Mouse (Mus musculus) midbrain, embryonic 16.5 days (tissue): ENCODE measurements around the gene Lrba. TPM values are rescaled to one million over a fixed set of nuclear protein-coding genes. Genes with fewer than 3 reads are reported as not detected.

Experiments
- ATAC-seq: fragments of 200-750 bp; cut with Nextera tagmentation; 2 replicates; pipeline ENCODE4 v1.8.0; 2017; ENCODE audit warnings: moderate TSS enrichment
- H3K27ac ChIP-seq: fragments of 300-500 bp; sonication (generic); 2 replicates; pipeline ENCODE4 v1.5.1; 2014; ENCODE audit warnings: mild to moderate bottlenecking, low read length, mixed read lengths
- H3K27me3 ChIP-seq: fragments of 300-500 bp; sonication (generic); 2 replicates; pipeline ENCODE4 v1.6.1; 2014; ENCODE audit warnings: low read depth, low read length, mixed read lengths; ENCODE audit not compliant: control insufficient read depth, insufficient read depth
- H3K36me3 ChIP-seq: fragments of 300-500 bp; sonication (generic); 2 replicates; pipeline ENCODE4 v1.6.1; 2014; ENCODE audit warnings: mild to moderate bottlenecking, low read length, moderate library complexity, mixed read lengths; ENCODE audit not compliant: control insufficient read depth, insufficient read depth
- H3K4me1 ChIP-seq: fragments of 300-500 bp; sonication (generic); 2 replicates; pipeline ENCODE4 v1.6.1; 2014; ENCODE audit warnings: mild to moderate bottlenecking, low read length, mixed read lengths; ENCODE audit not compliant: control insufficient read depth, insufficient read depth
- H3K4me2 ChIP-seq: fragments of 300-500 bp; sonication (generic); 2 replicates; pipeline ENCODE4 v1.6.1; 2014; ENCODE audit warnings: mild to moderate bottlenecking, low read length, mixed read lengths
- H3K4me3 ChIP-seq: fragments of 300-500 bp; sonication (generic); 2 replicates; pipeline ENCODE4 v1.5.1; 2014; ENCODE audit warnings: low read depth, mild to moderate bottlenecking, low read length, moderate library complexity, mixed read lengths
- H3K9ac ChIP-seq: fragments of 300-500 bp; sonication (generic); 2 replicates; pipeline ENCODE4 v1.6.1; 2014; ENCODE audit warnings: low read depth, low read length, mixed read lengths
- H3K9me3 ChIP-seq: fragments of 300-500 bp; sonication (generic); replicated peaks from 2 replicates; pipeline ENCODE4 v1.6.1; 2014; ENCODE audit warnings: mild to moderate bottlenecking, low read length, mixed read lengths; ENCODE audit not compliant: control insufficient read depth, poor library complexity, severe bottlenecking
- WGBS: fragments of 180-500 bp; shearing (Covaris S2); extraction: QIAGEN DNeasy Blood & Tissue Kit; methylation state at CpG from one replicate; pipeline ENCODE4 v1.1.7; 2014; 5-methylcytosine and 5-hydroxymethylcytosine counted together
- polyA plus RNA-seq: library from polyadenylated mRNA; unstranded; fragments of >200 nt; fragmentation: Nextera tagmentation; extraction: Ambion mirVana; gene quantifications from 2 replicates; pipeline ENCODE4 v1.2.1, GENCODE M21; 2015

The Lrba gene
- polyA plus RNA-seq, 1 experiment from 2014 or later: 4.5 TPM

DNA sequence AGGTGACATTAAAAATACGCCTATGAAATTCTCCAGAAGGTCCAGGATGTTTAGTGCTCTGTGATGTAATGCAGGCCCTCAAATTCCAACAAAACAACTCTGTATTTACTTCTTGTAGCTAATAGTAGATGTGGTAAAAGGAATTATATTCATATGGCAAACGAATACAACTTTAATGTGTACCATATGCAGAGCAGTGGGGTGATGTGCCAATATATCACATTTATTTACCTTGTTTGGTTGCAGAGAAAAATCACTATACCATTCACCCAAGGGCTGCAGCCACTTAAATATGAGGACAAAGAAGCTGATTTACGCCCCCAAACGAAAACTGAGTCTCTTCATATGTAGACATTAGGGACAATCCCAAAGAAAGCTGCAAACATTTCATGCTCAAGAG is 538.0 kb downstream of the Lrba start:
- H3K4me1 ChIP-seq: no peaks in the 10 kb centered on the region
- WGBS: 92% methylated on average over 4 of the region's 4 CpGs
- H3K27me3 ChIP-seq: no peaks in the 10 kb centered on the region
- H3K36me3 ChIP-seq: no peaks in the 10 kb centered on the region
- no peaks in the 10 kb centered on the region for H3K9me3 ChIP-seq
- no peak overlapping the region for H3K4me2 ChIP-seq
- H3K4me3 ChIP-seq: no peak overlapping the region
- no peak overlapping the region for H3K9ac ChIP-seq
- H3K27ac ChIP-seq: no peak overlapping the region
- no peak for ATAC-seq

DNA sequence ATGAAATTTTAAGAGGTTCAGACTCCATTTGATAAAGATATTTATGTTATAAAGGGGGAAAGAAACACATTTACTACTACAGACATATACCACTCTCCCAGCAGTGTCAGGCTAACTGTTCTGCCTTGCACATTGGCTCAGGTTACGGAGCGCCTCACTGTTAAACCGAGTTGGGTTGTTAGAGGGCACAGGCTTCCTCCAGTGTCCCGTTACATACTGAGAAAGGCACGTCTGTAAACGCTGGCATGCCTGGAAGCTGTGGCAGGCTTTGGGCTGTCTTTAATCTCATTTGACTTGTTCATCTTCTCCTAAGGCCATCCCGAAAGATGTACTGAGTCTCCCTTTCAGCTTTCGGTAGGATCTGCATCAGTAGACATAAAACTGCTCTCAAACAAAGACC is 544.1 kb downstream of the Lrba start:
- H3K4me2 ChIP-seq: peak overlapping the region; percentile 36
- 9% methylated on average over 8 of the region's 8 CpGs for WGBS
- no peaks in the 10 kb centered on the region for H3K9me3 ChIP-seq
- H3K4me3 ChIP-seq: no peak overlapping the region
- no peak overlapping the region for H3K27ac ChIP-seq
- peaks cover 8% of the 10 kb centered on the region for H3K4me1 ChIP-seq
- no peaks in the 10 kb centered on the region for H3K27me3 ChIP-seq
- ATAC-seq: peak; percentile 47; the same call in 1 of the 2 replicates
- H3K9ac ChIP-seq: no peak overlapping the region
- H3K36me3 ChIP-seq: no peaks in the 10 kb centered on the region

DNA sequence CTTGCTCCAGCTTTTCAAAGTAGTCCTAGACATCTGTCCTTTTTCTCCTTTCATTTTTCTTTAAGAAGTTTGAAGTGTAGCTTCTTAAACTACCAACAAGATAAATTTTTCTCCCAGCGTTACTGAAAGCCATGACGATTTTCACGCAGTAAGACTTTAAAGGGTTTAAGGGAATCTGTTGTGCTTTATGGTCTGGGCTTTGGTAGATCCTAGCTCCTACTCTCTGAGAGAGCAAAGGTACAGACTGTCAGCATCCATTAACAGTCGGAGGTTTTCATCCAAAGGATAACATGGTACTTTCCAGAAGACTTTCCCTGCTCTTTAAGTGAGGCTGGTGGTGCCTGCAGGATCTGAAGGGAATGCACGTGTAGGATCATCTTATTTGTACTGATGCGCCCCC is 544.5 kb downstream of the Lrba start:
- no peaks in the 10 kb centered on the region for H3K9me3 ChIP-seq
- peak; percentile 68; the same call in 1 of the 2 replicates for ATAC-seq
- H3K4me3 ChIP-seq: no peak overlapping the region
- 27% methylated on average over 6 of the region's 6 CpGs for WGBS
- H3K4me2 ChIP-seq: peak overlapping the region; percentile 36
- no peaks in the 10 kb centered on the region for H3K36me3 ChIP-seq
- H3K4me1 ChIP-seq: peaks cover 8% of the 10 kb centered on the region
- H3K9ac ChIP-seq: no peak overlapping the region
- no peaks in the 10 kb centered on the region for H3K27me3 ChIP-seq
- no peak overlapping the region for H3K27ac ChIP-seq

DNA sequence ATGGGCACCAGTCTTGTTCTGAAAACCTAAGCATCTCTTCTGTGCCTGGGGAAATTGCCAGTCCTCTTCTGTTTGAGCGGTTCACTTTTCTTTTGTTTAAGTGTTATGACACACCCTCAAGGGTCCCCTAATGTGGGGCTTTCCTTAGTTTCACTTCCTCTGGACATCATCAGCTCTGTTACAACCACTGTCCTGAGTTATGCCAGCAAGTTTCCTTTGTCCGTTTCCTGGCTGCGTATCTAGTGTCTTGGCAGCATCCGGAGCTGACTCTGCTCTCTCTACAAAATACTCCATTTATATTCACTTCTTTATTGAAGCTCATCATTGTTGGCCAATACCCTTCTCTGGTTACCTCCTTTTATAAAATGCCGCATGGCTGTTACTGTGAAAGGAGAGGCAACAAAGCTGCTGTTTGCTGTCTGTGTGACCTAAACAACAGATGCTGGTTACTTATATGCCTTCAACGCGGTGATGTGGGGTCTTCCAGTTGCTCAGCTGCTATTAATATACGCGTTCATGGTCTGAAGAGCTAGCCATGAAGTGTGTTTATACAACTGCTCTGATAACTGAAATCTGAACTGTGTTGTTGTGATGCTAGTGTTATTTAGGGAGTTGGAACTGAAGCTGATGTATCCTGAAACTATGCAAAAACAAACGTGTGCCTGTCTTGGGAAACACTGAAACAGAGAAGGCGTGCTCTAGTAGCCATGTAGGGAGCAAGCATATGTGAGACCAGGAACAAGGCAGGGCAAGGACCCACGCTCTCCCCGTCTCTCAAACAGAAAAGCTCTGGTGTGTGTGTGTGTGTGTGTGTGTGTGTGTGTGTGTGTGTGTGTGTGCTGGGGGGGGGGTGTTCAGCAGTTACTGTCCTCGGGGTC is 550.3 kb downstream of the Lrba start:
- Histone ChIP-seq H3K27ac (peak overlapping the region; percentile 52), H3K36me3 (0 out of 2 replicates have a peak, but pooled peaks cover 2% of the 10 kb centered on the region), H3K9ac (no peak overlapping the region), H3K4me1 (peaks cover 3% of the 10 kb centered on the region), H3K4me2 (no peak overlapping the region), H3K4me3 (no peak overlapping the region), H3K27me3 (no peaks in the 10 kb centered on the region), H3K9me3 (no peaks in the 10 kb centered on the region)
- 42% methylated on average over 14 of the region's 14 CpGs for WGBS
- ATAC-seq: peak; percentile 25; the same call in 1 of the 2 replicates

DNA sequence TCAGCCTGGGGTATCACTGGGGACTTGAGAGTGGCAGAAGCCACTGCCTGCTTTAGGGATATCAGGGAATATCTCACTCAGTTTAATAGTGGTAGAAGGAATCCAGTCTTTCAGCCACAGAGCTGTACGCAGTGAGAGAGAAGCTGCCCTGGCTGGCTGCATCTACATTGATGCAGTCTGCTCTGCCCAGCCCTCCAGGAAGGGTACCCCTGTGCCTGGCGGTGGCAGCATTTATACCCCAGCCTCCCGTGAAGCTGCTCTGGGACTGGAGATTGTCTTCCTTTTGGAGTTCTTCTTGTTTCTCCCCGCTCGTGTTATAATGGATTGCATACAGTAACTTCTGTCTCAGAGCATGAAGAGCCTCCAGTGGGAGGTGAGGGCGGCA is 551.0 kb downstream of the Lrba start:
- peak; percentile 18; the same call in 1 of the 2 replicates for ATAC-seq
- WGBS: 68% methylated on average over 6 of the region's 6 CpGs
- H3K4me1 ChIP-seq: peaks cover 3% of the 10 kb centered on the region
- no peaks in the 10 kb centered on the region for H3K9me3 ChIP-seq
- peak overlapping the region; percentile 11; the same call in 1 of the 2 replicates for H3K27ac ChIP-seq
- no peak overlapping the region for H3K4me3 ChIP-seq
- H3K9ac ChIP-seq: 0 out of 2 replicates have a peak overlapping the region, but pooled peaks have one; percentile 10
- no peak overlapping the region for H3K4me2 ChIP-seq
- H3K27me3 ChIP-seq: no peaks in the 10 kb centered on the region
- 0 out of 2 replicates have a peak, but pooled peaks cover 2% of the 10 kb centered on the region for H3K36me3 ChIP-seq

DNA sequence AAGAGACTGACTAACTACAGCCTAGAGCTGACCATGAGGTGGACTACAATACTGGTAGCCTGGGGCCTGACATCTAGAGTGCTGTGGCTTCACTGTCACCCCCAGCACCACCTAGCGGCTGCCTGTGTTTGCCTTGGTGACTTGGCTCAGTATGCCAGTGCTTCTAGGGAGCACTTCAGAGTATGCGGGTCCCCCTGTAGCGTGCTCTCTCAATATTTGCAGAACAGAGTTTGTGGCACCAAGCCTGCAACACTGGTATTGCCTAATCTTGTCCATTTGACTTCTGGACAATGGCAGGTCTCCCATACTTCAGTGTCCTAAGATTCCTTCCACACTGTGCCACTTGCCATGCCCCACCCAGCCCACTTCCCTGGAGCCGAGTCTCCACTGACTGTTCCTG is 555.2 kb downstream of the Lrba start:
- ATAC-seq: no peak
- Histone ChIP-seq H3K4me1 (peaks cover 3% of the 10 kb centered on the region), H3K4me3 (no peak overlapping the region), H3K27ac (no peak overlapping the region), H3K9ac (no peak overlapping the region), H3K36me3 (0 out of 2 replicates have a peak, but pooled peaks cover 2% of the 10 kb centered on the region), H3K27me3 (no peaks in the 10 kb centered on the region), H3K9me3 (no peaks in the 10 kb centered on the region), H3K4me2 (no peak overlapping the region)
- 67% methylated on average over 4 of the region's 4 CpGs for WGBS

DNA sequence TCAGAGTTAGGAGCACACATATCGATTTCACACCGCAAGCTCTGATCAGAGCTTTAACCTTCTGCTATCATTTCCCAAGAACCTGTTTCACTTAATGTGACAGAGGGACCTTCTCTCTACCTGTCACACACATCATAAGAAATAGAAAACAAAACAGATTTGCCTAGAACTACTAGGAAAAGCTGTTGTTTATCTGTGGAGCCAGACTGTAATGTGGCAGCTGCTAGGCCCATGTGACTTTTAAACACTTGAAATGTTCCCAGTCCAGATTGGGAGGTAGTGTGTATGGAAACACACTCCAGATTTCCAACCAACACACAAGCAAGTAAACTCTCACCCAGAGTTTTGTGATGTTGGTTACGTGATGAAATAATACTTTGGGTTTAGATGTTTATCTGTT is 559.6 kb downstream of the Lrba start:
- no peaks in the 10 kb centered on the region for H3K9me3 ChIP-seq
- no peak for ATAC-seq
- WGBS: 96% methylated on average over 3 of the region's 3 CpGs
- no peaks in the 10 kb centered on the region for H3K27me3 ChIP-seq
- H3K4me2 ChIP-seq: no peak overlapping the region
- H3K27ac ChIP-seq: no peak overlapping the region
- peaks cover 12% of the 10 kb centered on the region for H3K36me3 ChIP-seq
- peaks cover 8% of the 10 kb centered on the region for H3K4me1 ChIP-seq
- no peak overlapping the region for H3K4me3 ChIP-seq
- no peak overlapping the region for H3K9ac ChIP-seq

DNA sequence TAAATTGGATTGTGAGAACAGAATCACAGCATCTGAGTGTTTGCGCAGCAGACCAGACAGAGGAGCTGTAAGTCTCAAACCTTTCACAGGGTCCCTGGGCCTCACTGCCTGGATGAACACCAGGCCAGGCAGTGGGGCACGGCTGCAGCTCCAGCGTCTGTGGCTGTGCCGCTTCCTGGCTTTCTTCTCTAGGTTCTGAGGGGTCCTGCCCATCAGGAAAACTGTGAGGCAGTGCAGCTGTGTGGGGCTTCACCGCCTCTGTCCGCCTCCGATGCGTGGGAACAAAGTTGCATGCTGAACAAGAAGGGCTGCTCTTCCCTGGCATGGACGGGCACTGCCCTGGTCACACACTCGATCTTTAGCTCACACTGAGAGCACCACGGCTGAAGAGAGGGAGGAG is 560.5 kb downstream of the Lrba start:
- WGBS: 80% methylated on average over 11 of the region's 11 CpGs
- Histone ChIP-seq H3K4me2 (no peak overlapping the region), H3K27me3 (no peaks in the 10 kb centered on the region), H3K27ac (no peak overlapping the region), H3K9ac (no peak overlapping the region), H3K9me3 (no peaks in the 10 kb centered on the region), H3K36me3 (peaks cover 12% of the 10 kb centered on the region), H3K4me3 (no peak overlapping the region), H3K4me1 (peaks cover 9% of the 10 kb centered on the region)
- ATAC-seq: no peak

DNA sequence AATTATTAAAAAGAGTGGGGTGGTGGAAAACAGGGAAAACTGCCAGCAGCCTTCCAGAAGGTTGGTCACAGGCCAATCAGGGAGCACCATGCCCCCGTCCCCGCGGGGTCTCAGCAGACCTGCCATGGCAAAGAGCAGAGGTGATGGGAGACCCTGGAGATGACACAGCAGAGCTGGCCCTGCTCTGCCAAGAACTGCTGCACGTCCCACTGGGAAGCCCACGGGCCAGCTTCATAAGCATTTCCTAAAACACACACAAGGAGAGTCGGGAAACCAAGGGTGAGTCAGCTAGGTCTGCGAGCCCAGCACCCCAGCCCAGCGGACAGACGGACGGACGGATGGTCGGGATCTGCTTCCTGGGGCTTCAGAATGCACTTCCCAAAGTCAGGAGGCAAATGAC is 561.8 kb downstream of the Lrba start:
- H3K4me1 ChIP-seq: peaks cover 9% of the 10 kb centered on the region

More for the DNA sequence above, 561.8 kb downstream of the Lrba start:
- WGBS: 88% methylated on average over 12 of the region's 12 CpGs
- ATAC-seq: no peak
- Histone ChIP-seq H3K27me3 (no peaks in the 10 kb centered on the region), H3K9me3 (no peaks in the 10 kb centered on the region), H3K27ac (peak overlapping the region; percentile 38), H3K36me3 (peaks cover 17% of the 10 kb centered on the region), H3K9ac (no peak overlapping the region), H3K4me2 (no peak overlapping the region), H3K4me3 (no peak overlapping the region)
